Mouse (Mus musculus): Measurements from ENCODE around the gene Bad. TPM values are rescaled to one million over a fixed set of nuclear protein-coding genes. Genes with fewer than 3 reads are reported as not detected.

The Bad gene
- polyA plus RNA-seq, 1 experiment from 2014 or later: 79.0 TPM

DNA sequence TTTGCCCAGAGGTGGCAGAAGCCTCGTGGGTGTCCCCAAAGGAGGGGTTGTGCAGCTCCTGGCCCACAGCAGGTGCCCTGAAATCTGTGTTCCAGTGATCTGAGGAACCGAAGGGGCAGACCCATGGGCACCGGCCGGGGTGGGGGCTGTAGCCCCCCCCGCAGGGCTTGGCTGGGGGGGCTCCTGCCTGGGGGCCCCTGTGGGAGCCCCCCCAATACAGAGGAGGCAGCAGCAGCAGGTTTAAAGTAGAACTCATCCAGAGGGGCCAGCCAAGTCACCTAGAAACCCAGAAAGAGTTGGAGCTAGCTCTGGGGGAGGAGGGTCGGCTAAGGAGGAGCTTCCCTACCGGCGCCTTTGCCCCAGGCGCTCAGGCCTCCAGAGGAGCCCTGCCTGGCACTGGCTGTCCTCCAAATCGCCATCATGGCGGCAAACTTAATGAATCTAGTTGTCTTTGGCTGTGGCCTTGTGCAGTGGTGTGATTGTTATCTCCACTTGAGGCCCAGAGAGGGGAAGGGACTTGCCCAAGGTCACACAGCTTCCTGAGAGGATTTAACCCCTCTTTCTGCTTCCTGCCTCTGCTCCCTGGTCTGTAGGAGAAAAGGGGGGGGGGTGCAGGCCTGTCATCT lies 28.9 kb downstream of the Bad start:
- Histone ChIP-seq H3K27ac (replicated peaks) (peak overlapping the region; percentile 25; the same call in 1 of the 2 replicates), H3K4me2 (replicated peaks; ENCODE audit: low read depth) (peak overlapping the region; percentile 87), H3K4me1 (replicated peaks; ENCODE audit: control insufficient read depth, insufficient read depth) (peaks cover 10% of the 10 kb centered on the region), H3K27me3 (ENCODE audit: control insufficient read depth, insufficient read depth, low read length) (no peaks in the 10 kb centered on the region), H3K4me3 (ENCODE audit: low read depth, low read length) (no peak overlapping the region), H3K36me3 (ENCODE audit: control insufficient read depth, insufficient read depth, low read length) (peaks cover 10% of the 10 kb centered on the region), H3K9me3 (ENCODE audit: control insufficient read depth, low read length) (no peaks in the 10 kb centered on the region), H3K9ac (ENCODE audit: low read length) (peak overlapping the region; percentile 31; the same call in 1 of the 2 replicates)
- WGBS: 33% methylated on average over 10 of the region's 11 CpGs
- TF ChIP-seq CTCF (IDR thresholded peaks at IDR 0.05; ENCODE audit: low read depth): no peak
- TF ChIP-seq EP300 (optimal IDR thresholded peaks at IDR 0.05): no peak
- ATAC-seq (ENCODE audit: low FRiP score, low TSS enrichment): no peak
- DNase-seq (ENCODE audit: low spot score): no peak

DNA sequence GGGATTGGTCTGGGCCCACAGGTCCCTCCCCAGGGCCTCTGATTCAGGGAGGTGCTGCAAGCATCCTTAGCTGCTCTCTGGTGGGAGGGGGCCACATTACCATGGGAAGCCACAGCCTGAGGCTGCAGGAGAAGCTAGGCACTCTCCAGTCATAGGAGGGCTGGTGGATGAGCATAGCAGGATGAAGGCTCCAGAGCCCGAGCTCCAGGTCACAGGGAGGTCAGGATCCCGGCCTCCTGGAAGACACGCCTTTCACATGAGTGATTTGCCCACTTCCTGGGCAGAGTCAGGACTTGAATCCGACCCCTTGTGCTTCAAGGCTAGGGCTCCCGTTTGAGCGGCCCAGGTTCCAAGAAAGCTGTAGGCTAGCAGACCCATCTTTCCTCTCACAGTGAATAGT lies 30.0 kb downstream of the Bad start:
- ATAC-seq (ENCODE audit: low FRiP score, low TSS enrichment) (no peak), DNase-seq (ENCODE audit: low spot score) (no peak)
- no peaks in the 10 kb centered on the region for H3K9me3 ChIP-seq (ENCODE audit: control insufficient read depth, low read length)
- no peaks in the 10 kb centered on the region for H3K36me3 ChIP-seq (ENCODE audit: control insufficient read depth, insufficient read depth, low read length)
- H3K4me1 ChIP-seq (replicated peaks; ENCODE audit: control insufficient read depth, insufficient read depth): peaks cover 10% of the 10 kb centered on the region
- H3K4me3 ChIP-seq (ENCODE audit: low read depth, low read length): no peak overlapping the region
- peak overlapping the region; percentile 56; the same call in 1 of the 2 replicates for H3K27ac ChIP-seq (replicated peaks)
- no peak overlapping the region for H3K4me2 ChIP-seq (replicated peaks; ENCODE audit: low read depth)
- no peaks in the 10 kb centered on the region for H3K27me3 ChIP-seq (ENCODE audit: control insufficient read depth, insufficient read depth, low read length)
- WGBS: 31% methylated on average over 6 of the region's 6 CpGs
- TF ChIP-seq CTCF (IDR thresholded peaks at IDR 0.05; ENCODE audit: low read depth) (no peak), EP300 (optimal IDR thresholded peaks at IDR 0.05) (no peak)
- H3K9ac ChIP-seq (ENCODE audit: low read length): no peak overlapping the region

DNA sequence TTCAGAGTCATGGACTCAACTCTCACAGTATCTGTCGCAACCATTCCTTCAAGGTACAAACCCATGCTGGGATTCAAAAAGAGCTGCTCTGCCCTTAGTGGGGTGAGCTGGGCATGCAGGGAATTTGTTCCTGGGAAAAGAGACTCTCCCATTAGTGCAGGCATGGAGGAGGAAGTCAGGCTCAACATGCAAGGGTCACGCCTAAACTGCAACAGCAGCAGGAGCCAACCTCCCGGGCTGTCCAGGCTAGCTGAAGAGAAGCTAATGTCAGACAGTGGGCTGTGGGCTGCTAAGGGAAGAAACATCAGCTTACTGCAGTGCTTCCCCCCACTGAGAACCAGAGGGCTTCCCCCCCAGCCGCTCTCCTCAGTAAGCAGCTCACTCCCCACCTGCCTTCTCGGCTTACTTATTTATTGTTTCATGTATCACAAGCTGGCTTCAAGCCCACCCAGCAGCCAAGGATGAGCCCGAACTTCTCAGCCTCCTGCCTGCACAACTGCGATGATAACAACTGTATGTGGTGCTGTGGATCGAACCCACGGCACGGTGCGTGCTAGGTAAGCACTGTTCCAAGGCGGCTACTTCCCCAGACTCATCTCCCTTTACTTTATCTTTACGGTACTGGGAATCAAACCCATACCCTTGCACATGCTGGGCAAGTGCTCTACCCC lies 30.7 kb downstream of the Bad start:
- WGBS: 76% methylated on average over 13 of the region's 13 CpGs
- Histone ChIP-seq H3K27me3 (ENCODE audit: control insufficient read depth, insufficient read depth, low read length) (no peaks in the 10 kb centered on the region), H3K4me2 (replicated peaks; ENCODE audit: low read depth) (no peak overlapping the region), H3K36me3 (ENCODE audit: control insufficient read depth, insufficient read depth, low read length) (no peaks in the 10 kb centered on the region), H3K4me3 (ENCODE audit: low read depth, low read length) (no peak overlapping the region), H3K9ac (ENCODE audit: low read length) (no peak overlapping the region), H3K9me3 (ENCODE audit: control insufficient read depth, low read length) (no peaks in the 10 kb centered on the region), H3K27ac (replicated peaks) (peak overlapping the region; percentile 56; the same call in 1 of the 2 replicates), H3K4me1 (replicated peaks; ENCODE audit: control insufficient read depth, insufficient read depth) (peaks cover 10% of the 10 kb centered on the region)
- DNase-seq (ENCODE audit: low spot score): no peak
- TF ChIP-seq CTCF (IDR thresholded peaks at IDR 0.05; ENCODE audit: low read depth) (no peak), EP300 (optimal IDR thresholded peaks at IDR 0.05) (no peak)
- no peak for ATAC-seq (ENCODE audit: low FRiP score, low TSS enrichment)

- H3K36me3 ChIP-seq (ENCODE audit: control insufficient read depth, insufficient read depth, low read length): peaks cover 6% of the 10 kb centered on the region
- ATAC-seq (ENCODE audit: low FRiP score, low TSS enrichment) (no peak), DNase-seq (ENCODE audit: low spot score) (no peak)
- no peaks in the 10 kb centered on the region for H3K27me3 ChIP-seq (ENCODE audit: control insufficient read depth, insufficient read depth, low read length)
- peak overlapping the region; percentile 65 for H3K4me3 ChIP-seq (ENCODE audit: low read depth, low read length)
- WGBS: 31% methylated on average over 12 of the region's 12 CpGs
- H3K4me1 ChIP-seq (replicated peaks; ENCODE audit: control insufficient read depth, insufficient read depth): peaks cover 13% of the 10 kb centered on the region
- H3K9ac ChIP-seq (ENCODE audit: low read length): no peak overlapping the region
- peak overlapping the region; percentile 93 for H3K27ac ChIP-seq (replicated peaks)
- peak overlapping the region; percentile 74 for H3K4me2 ChIP-seq (replicated peaks; ENCODE audit: low read depth)
- H3K9me3 ChIP-seq (ENCODE audit: control insufficient read depth, low read length): no peaks in the 10 kb centered on the region
- TF ChIP-seq CTCF (IDR thresholded peaks at IDR 0.05; ENCODE audit: low read depth): no peak
Observed at GRCm38 (mm10) chr19:6973581-6974190, 32.0 kb downstream of the Bad start.

- Histone ChIP-seq H3K9ac (ENCODE audit: low read length) (peak within 1 kb of the TSS; percentile 69), H3K4me1 (replicated peaks; ENCODE audit: control insufficient read depth, insufficient read depth) (peaks cover 13% of the 10 kb centered on the region), H3K4me3 (ENCODE audit: low read depth, low read length) (peak within 1 kb of the TSS; percentile 65), H3K36me3 (ENCODE audit: control insufficient read depth, insufficient read depth, low read length) (peaks cover 6% of the 10 kb centered on the region), H3K27me3 (ENCODE audit: control insufficient read depth, insufficient read depth, low read length) (no peaks in the 10 kb centered on the region), H3K4me2 (replicated peaks; ENCODE audit: low read depth) (peak within 1 kb of the TSS; percentile 74), H3K27ac (replicated peaks) (peak within 1 kb of the TSS; percentile 93), H3K9me3 (ENCODE audit: control insufficient read depth, low read length) (no peaks in the 10 kb centered on the region)
- TF ChIP-seq EP300 (optimal IDR thresholded peaks at IDR 0.05) (no peak), CTCF (IDR thresholded peaks at IDR 0.05; ENCODE audit: low read depth) (no peak)
- 1% methylated on average over 46 of the region's 84 CpGs for WGBS
- peak; percentile 74 for ATAC-seq (ENCODE audit: low FRiP score, low TSS enrichment)
- DNase-seq (ENCODE audit: low spot score): peak; percentile 92
Observed at GRCm38 (mm10) chr19:6974211-6975205, 32.8 kb downstream of the Bad start, which contains the start of gene Ppp1r14b. Gene Ppp1r14b (plus strand): TSS chr19:6974968.
